Mouse (Mus musculus) forebrain, embryonic 16.5 days (tissue): ENCODE data around the gene Ptk6. TPM values are rescaled to one million over a fixed set of nuclear protein-coding genes. Genes with fewer than 3 reads are reported as not detected.
A peak's percentile ranks its signal among the peaks of the same experiment; 100 is the strongest.
"Not testable (repeated sequence)": the region's sequence is repeated elsewhere in the genome, so short reads cannot be mapped to it uniquely, and the experiment has no call there.

ENCODE experiments used
- ATAC-seq: fragments of 200-750 bp; cut with Nextera tagmentation; 2 replicates; pipeline ENCODE4 v1.8.0; 2017; ENCODE audit warnings: mild to moderate bottlenecking, moderate library complexity
- H3K27ac ChIP-seq: fragments of 300-500 bp; sonication (generic); 2 replicates; pipeline ENCODE4 v1.5.1; 2014; ENCODE audit warnings: low read length, control low read depth
- H3K27me3 ChIP-seq: fragments of 300-500 bp; sonication (generic); replicated peaks from 2 replicates; pipeline ENCODE4 v1.6.1; 2014; ENCODE audit warnings: low read length; ENCODE audit not compliant: control insufficient read depth, insufficient read depth
- H3K36me3 ChIP-seq: fragments of 300-500 bp; sonication (generic); 2 replicates; pipeline ENCODE4 v1.6.1; 2014; ENCODE audit not compliant: control insufficient read depth, insufficient read depth
- H3K4me1 ChIP-seq: fragments of 300-500 bp; sonication (generic); replicated peaks from 2 replicates; pipeline ENCODE4 v1.6.1; 2014; ENCODE audit warnings: low read length; ENCODE audit not compliant: control insufficient read depth, insufficient read depth
- H3K4me2 ChIP-seq: fragments of 300-500 bp; sonication (generic); 2 replicates; pipeline ENCODE4 v1.6.1; 2014; ENCODE audit warnings: mild to moderate bottlenecking, low read length, control low read depth
- H3K4me3 ChIP-seq: fragments of 300-500 bp; sonication (generic); replicated peaks from 2 replicates; pipeline ENCODE4 v1.5.1; 2014; ENCODE audit warnings: mild to moderate bottlenecking, low read length, control low read depth
- H3K9ac ChIP-seq: fragments of 300-500 bp; sonication (generic); replicated peaks from 2 replicates; pipeline ENCODE4 v1.6.1; 2014; ENCODE audit warnings: low read depth, low read length, control low read depth
- H3K9me3 ChIP-seq: fragments of 300-500 bp; sonication (generic); 2 replicates; pipeline ENCODE4 v1.6.1; 2016; ENCODE audit warnings: low read length; ENCODE audit not compliant: control insufficient read depth
- WGBS: fragments of 180-500 bp; shearing (Covaris S2); extraction: QIAGEN DNeasy Blood & Tissue Kit; methylation state at CpG from one replicate; pipeline ENCODE4 v1.1.7; 2014; 5-methylcytosine and 5-hydroxymethylcytosine counted together
- polyA plus RNA-seq: library from polyadenylated mRNA; unstranded; fragments of >200 nt; fragmentation: Nextera tagmentation; extraction: Ambion mirVana; gene quantifications from 2 replicates; pipeline ENCODE4 v1.2.1, GENCODE M21; 2015

Ptk6 gene
- polyA plus RNA-seq, 1 experiment from 2014 or later, result not detected

DNA sequence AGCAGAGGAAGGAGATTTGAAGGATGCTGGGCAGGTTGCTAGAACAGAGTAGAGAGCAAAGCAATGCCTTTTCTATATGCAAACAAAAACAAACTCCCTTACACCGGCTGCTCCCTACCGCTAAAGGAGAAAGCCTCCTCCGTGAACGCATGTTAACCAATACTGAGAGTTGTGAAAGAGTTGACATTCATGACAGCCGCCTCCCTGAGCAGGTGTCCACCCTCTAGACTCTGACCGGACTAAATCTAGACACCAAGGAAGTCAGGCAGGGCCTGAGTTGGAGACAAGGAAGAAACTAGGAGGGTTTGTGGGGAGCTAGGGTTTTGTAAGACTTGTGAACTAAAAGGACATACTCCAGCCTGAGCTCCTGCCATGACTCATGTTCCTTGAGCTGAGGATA, 297 bp upstream of the Ptk6 start:
- Histone ChIP-seq H3K9me3 (no peaks in the 10 kb centered on the region), H3K4me3 (no peak overlapping the region), H3K27me3 (no peaks in the 10 kb centered on the region), H3K36me3 (no peaks in the 10 kb centered on the region), H3K4me1 (no peaks in the 10 kb centered on the region), H3K9ac (no peak overlapping the region), H3K27ac (no peak overlapping the region), H3K4me2 (no peak overlapping the region)
- no peak for ATAC-seq
- 77% methylated on average over 6 of the region's 6 CpGs for WGBS

DNA sequence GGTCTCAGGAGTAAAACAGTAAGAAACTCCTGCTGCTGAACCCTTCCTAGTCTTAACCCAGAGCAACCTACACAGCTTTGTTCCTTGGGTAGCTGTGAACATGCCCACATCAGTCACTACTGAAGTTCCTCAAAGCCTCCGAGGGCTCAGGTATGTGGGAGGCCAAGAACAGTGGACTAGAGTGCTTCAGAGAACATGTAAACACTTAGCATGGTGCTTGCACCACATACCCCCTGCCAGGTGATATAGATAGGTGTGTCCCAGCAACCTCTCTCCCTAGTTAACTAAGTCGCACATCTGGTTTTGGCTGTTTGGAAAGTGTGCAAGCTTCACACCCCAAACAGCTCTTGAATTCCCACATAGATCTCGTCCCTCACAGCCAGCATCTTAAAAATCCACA, 983 bp downstream of the Ptk6 start:
- Histone ChIP-seq H3K4me3 (no peak overlapping the region), H3K4me2 (no peak overlapping the region), H3K27me3 (no peaks in the 10 kb centered on the region), H3K36me3 (no peaks in the 10 kb centered on the region), H3K9me3 (no peaks in the 10 kb centered on the region), H3K4me1 (no peaks in the 10 kb centered on the region), H3K27ac (no peak overlapping the region), H3K9ac (no peak overlapping the region)
- WGBS, result 75% methylated on average over 3 of the region's 3 CpGs
- no peak for ATAC-seq

DNA sequence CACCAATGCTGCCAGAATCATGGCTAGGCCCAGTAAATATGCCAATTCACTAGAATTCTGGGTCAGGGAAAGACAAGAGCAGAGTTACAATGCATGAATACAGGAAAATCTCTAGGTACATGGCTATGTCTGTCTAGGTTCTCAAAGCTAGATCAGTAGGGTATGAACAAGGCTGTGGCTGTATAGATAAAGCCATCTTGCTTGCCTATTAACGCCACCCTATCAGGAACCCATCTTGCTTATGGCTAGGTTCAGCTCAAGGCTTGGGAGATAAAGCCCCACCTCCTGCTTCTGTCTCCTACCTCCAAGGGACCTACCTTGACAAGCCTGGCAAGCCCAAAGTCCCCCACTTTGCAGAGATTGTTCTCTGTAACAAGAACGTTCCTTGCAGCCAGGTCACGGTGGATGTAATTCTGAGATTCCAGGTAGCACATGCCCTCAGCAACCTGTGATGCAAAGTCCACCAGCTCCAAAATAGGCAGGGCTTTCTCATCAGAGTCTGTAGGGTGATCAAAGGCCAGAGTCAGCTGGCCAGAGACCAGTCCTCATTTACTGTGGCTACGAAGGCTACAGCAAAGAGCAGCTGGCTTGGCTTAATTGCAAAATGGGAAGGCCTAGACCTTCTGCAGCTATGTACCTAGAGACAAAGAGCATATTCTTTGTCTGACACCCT, 5.8 kb downstream of the Ptk6 start:
- H3K4me2 ChIP-seq, result no peak overlapping the region
- H3K4me3 ChIP-seq, result no peak overlapping the region
- no peaks in the 10 kb centered on the region for H3K27me3 ChIP-seq
- no peaks in the 10 kb centered on the region for H3K36me3 ChIP-seq
- no peak overlapping the region for H3K9ac ChIP-seq
- no peak overlapping the region for H3K27ac ChIP-seq
- no peaks in the 10 kb centered on the region for H3K9me3 ChIP-seq
- no peaks in the 10 kb centered on the region for H3K4me1 ChIP-seq
- WGBS, result 91% methylated on average over 4 of the region's 4 CpGs
- no peak for ATAC-seq

DNA sequence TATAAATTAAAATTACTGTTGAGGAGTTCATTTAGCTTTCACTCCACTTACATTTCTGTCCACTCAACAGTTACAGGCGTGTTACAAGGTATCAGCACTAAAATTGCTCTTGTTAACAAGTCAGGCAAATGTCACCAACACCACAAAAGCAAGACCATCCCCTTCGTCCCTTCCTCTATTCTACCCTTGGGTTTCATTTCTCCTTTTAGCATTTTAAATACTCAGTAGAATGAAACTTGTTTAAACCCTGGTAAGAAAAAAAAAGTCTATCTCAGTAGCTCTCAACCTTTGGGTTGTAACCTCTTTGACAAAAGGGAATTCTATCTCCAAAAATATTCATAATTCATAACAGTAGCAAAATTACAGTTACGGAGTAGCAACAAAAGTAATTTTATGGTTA, 9.5 kb downstream of the Ptk6 start:
- no peak for ATAC-seq
- H3K9me3 ChIP-seq, result no peaks in the 10 kb centered on the region
- H3K36me3 ChIP-seq, result peaks cover 2% of the 10 kb centered on the region; the same call in 1 of the 2 replicates
- no peak overlapping the region for H3K4me2 ChIP-seq
- WGBS, result 80% methylated on average over 3 of the region's 3 CpGs
- no peak overlapping the region for H3K4me3 ChIP-seq
- H3K9ac ChIP-seq, result no peak overlapping the region
- peaks cover 9% of the 10 kb centered on the region for H3K4me1 ChIP-seq
- H3K27ac ChIP-seq, result no peak overlapping the region
- H3K27me3 ChIP-seq, result no peaks in the 10 kb centered on the region

DNA sequence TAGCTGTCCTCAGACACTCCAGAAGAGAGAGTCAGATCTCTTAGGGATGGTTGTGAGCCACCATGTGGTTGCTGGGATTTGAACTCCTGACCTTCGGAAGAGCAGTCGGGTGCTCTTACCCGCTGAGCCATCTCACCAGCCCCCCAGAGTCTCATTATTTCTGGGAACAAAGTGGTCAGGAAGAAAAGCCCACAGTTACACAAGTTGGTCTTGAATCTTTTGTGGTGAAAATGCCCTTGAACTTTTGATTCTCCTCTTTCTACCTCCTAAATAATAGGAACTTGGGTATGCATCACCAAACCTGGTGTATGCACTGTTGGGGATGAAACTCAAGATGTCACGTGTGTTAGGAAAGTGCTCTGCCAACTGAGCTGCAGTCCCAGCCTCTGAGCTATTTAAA, 10.7 kb downstream of the Ptk6 start:
- Histone ChIP-seq H3K9ac (no peak overlapping the region), H3K9me3 (no peaks in the 10 kb centered on the region), H3K4me2 (no peak overlapping the region), H3K27ac (no peak overlapping the region), H3K4me3 (no peak overlapping the region), H3K36me3 (peaks cover 2% of the 10 kb centered on the region; the same call in 1 of the 2 replicates), H3K27me3 (no peaks in the 10 kb centered on the region), H3K4me1 (peaks cover 9% of the 10 kb centered on the region)
- WGBS, result 66% methylated on average over 4 of the region's 4 CpGs
- no peak for ATAC-seq

DNA sequence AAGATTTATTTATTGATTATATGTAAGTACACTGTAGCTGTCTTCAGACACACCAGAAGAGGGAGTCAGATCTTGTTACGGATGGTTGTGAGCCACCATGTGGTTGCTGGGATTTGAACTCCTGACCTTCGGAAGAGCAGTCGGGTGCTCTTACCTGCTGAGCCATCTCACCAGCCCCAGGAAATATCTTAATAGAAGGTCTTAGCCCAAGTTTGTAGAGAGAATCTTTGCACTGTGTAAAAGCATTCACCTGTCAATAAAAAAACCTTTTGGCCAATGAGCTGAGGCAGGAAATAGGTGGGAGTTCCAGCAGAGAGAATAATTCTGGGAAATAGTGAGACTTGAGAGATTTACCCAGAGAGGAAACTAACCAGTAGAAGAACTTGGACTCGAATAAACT, 11.2 kb downstream of the Ptk6 start:
- 76% methylated on average over 4 of the region's 4 CpGs for WGBS
- not testable (repeated sequence) for H3K4me2 ChIP-seq

DNA sequence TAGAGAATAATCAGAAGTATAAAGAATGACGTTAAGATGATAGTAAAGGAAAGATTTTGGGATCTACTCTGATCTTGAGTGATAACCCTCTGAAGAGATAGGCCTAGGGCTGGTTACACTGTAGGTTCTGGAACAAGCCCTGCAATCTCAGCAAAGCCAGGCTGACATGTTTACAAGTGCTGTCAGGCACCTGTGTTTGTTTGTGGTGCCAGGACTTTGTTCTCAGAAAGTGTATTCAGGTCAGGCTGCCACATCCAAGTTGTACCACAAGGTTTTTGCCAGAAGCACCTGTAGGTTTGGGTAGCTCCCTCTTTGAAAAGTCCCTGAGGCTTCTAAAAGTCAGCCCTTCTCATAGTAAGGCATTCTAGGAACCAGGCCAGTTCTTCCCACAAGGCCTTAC, 13.3 kb downstream of the Ptk6 start:
- H3K4me1 ChIP-seq, result peaks cover 12% of the 10 kb centered on the region
- H3K27me3 ChIP-seq, result no peaks in the 10 kb centered on the region
- no peak overlapping the region for H3K4me2 ChIP-seq
- no peaks in the 10 kb centered on the region for H3K9me3 ChIP-seq
- H3K27ac ChIP-seq, result no peak overlapping the region
- 98% methylated on average over 1 of the region's 1 CpGs for WGBS
- no peak overlapping the region for H3K4me3 ChIP-seq
- peaks cover 2% of the 10 kb centered on the region; the same call in 1 of the 2 replicates for H3K36me3 ChIP-seq
- ATAC-seq, result no peak
- no peak overlapping the region for H3K9ac ChIP-seq

More for the DNA sequence above, 11.2 kb downstream of the Ptk6 start:
- H3K9me3 ChIP-seq, H3K9ac ChIP-seq, H3K4me1 ChIP-seq, H3K27me3 ChIP-seq, H3K27ac ChIP-seq, H3K36me3 ChIP-seq, H3K4me3 ChIP-seq, ATAC-seq: not testable (repeated sequence)

DNA sequence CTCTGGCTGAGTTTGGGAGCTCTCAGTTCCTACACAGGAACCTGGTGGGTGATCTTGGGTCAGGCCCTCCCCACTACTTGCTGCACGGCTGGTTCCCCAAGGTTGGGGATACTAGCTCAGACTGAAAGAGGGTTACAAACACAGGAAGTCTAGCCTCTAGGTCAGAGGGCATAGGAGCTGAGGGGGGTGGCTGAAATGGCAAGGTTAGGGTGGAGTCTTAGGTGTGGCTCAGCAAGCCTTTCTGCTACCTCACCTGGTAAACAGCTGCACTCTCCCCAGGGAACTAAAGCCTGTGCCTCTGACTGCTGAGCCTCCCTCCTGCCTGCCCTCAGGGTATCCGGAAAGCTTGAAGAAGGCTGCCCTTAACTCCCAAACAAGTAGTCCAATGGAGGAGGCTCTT, 13.9 kb downstream of the Ptk6 start:
- Histone ChIP-seq H3K36me3 (peaks cover 2% of the 10 kb centered on the region; the same call in 1 of the 2 replicates), H3K9ac (peak overlapping the region; percentile 16; the same call in 1 of the 2 replicates), H3K27me3 (no peaks in the 10 kb centered on the region), H3K4me3 (peak overlapping the region; percentile 79), H3K9me3 (no peaks in the 10 kb centered on the region), H3K4me2 (peak overlapping the region; percentile 55), H3K4me1 (peaks cover 12% of the 10 kb centered on the region), H3K27ac (peak overlapping the region; percentile 32; the same call in 1 of the 2 replicates)
- no peak for ATAC-seq
- WGBS, result 85% methylated on average over 2 of the region's 2 CpGs

DNA sequence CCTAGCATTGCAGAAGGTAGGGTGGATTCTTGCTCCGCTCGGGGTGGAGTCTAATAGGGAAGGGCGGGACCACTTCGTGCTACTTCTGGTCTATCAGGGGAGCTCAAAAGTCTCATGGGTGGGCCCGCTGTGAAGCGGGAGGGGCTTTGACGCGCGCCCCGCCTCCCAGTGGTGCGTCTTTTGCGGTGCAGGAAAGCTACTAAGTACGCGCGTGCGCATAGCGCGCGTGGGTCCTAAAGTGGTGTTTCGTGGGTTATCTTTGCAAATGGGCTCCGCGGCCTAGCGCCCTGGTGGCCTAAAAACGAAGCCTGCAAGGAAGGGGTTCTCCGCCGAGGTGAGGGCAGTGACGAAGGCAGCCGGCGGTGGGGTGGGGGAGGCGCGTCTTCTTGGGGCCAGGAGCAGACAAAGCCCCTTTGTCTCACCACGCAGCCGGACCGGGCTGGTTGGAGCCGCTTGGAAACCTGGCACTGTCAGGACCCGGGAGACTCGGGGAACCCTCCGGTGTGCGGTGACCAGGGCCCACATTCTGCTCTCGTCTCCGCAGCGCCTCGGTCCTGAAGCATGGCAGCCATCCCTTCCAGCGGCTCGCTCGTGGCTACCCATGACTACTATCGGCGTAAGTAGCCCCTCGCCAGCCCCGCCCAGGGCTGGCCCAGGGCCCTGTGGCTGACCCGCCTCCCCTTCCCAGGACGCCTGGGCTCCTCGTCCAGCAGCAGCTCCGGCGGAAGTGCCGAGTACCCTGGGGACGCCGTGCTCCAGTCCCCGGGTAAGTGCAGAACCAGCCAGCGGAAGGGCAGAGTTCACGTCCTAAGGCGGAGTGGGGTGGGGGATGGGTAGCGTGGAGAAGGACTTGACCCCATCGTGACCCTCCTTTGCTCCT, 15.2 kb downstream of the Ptk6 start, which contains the start of gene Ppdpf:
Ppdpf (plus strand) TSS at position 127 of the 880 bp plus-strand sequence.
- Histone ChIP-seq H3K27me3 (no peaks in the 10 kb centered on the region), H3K9ac (peak within 1 kb of the TSS; percentile 97), H3K4me2 (peak within 1 kb of the TSS; percentile 55), H3K4me3 (peak within 1 kb of the TSS; percentile 79), H3K9me3 (no peaks in the 10 kb centered on the region), H3K27ac (peak within 1 kb of the TSS; percentile 93), H3K36me3 (peaks cover 2% of the 10 kb centered on the region; the same call in 1 of the 2 replicates), H3K4me1 (peaks cover 12% of the 10 kb centered on the region)
- ATAC-seq, result peak; percentile 96
- WGBS, result under 1% methylated on average over 63 of the region's 64 CpGs
